Mouse (Mus musculus) brain, embryonic 14.5 days (tissue): ENCODE data around the gene Grb2. TPM values are rescaled to one million over a fixed set of nuclear protein-coding genes. Genes with fewer than 3 reads are reported as not detected.

Source experiments
- DNase-seq: peaks from one replicate; pipeline ENCODE4 v3.0.0-alpha.2; 2011; ENCODE audit warnings: low read depth
- CTCF ChIP-seq: fragments of 200-500 bp; IDR thresholded peaks from 2 replicates; pipeline ENCODE4 v1.5.1; 2012; ENCODE audit warnings: inconsistent platforms, mild to moderate bottlenecking, moderate library complexity, borderline replicate concordance; ENCODE audit not compliant: insufficient read depth, insufficient read length; ENCODE audit errors: extremely low read depth
- POLR2A ChIP-seq: fragments of 200-500 bp; IDR thresholded peaks from 2 replicates; pipeline ENCODE4 v1.6.1; 2012; ENCODE audit warnings: mild to moderate bottlenecking, inconsistent platforms, borderline replicate concordance; ENCODE audit not compliant: poor library complexity, insufficient read depth, insufficient read length, severe bottlenecking; ENCODE audit errors: extremely low read depth
- polyA plus RNA-seq: library from polyadenylated mRNA; depleted of rRNA; stranded (reverse); fragments of >200 nt; gene quantifications from 2 replicates; pipeline ENCODE4 v1.2.3, GENCODE M21; 2012

Grb2 gene
- polyA plus RNA-seq, 1 experiment: 127 TPM

GRCm38 (mm10) chr11:115638498-115639409, 69.6 kb downstream of the Grb2 start:
- no peak for DNase-seq
- TF ChIP-seq POLR2A (no peak), CTCF (no peak)

GRCm38 (mm10) chr11:115636960-115637359, 71.4 kb downstream of the Grb2 start:
- TF ChIP-seq POLR2A (no peak), CTCF (no peak)
- no peak for DNase-seq

DNA sequence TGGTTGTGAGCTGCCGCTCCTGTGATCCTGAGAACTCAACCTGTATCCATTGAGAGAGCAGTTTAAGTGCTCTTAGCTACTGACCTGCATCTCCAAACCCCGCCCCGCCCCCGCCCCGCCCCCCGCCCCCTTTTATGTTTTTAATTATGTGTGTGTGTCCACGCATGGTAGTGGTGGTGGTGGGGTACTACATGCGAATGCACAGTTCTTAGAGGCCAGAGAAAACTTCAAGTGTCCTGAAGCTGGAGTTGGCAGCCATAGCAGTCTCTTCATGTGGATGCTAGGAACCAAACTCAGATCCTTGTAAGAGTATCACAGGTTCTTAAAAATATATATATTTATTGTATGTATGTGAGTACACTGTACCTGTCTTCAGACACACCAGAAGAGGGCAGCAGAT, 72.9 kb downstream of the Grb2 start:
- TF ChIP-seq POLR2A: no peak
- no peak for TF ChIP-seq CTCF
- DNase-seq: no peak

DNA sequence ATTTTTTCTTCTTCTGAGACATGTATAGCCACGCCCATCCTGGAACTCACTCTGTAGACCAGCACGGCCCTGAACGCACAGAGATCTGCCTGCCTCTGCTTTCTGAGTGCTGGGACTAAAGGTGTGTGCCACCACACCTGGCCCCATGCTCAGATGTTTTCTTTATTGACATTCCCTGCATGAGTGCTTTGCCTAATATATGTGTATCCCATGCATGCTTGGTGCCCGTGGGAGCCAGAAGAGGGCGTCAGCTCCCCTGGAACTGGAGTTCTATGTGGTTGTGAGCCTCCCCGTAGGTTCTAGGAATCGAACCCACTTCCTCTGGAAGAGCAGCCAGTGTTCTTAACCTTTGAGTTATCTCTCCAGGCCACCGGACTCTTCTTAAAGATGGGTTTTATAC, 73.4 kb downstream of the Grb2 start:
- TF ChIP-seq CTCF (no peak), POLR2A (no peak)
- no peak for DNase-seq

DNA sequence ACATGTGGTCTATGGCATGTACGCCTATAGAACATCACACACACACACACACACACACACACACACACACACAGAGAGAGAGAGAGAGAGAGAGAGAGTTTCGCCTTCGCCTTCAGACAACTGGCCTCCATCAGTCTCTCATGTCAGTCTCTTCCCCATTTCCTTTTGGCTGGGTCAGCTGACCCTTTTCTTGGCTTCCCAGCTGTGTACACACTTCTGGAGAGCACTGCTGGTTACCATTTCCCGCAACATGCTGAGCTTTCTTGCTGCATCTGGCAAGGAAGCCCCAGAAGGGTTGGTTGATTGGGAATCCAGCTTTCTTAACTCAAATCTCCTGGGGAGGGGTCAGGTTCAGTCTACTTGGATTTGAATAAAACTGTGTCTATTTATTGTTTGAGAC, 74.3 kb downstream of the Grb2 start:
- TF ChIP-seq POLR2A (no peak), CTCF (no peak)
- peak; percentile 30 for DNase-seq

- no peak for DNase-seq
- TF ChIP-seq CTCF (no peak), POLR2A (no peak)
Observed at GRCm38 (mm10) chr11:115632862-115633261, 75.5 kb downstream of the Grb2 start.

GRCm38 (mm10) chr11:115632247-115632646, 76.2 kb downstream of the Grb2 start:
- TF ChIP-seq POLR2A (no peak), CTCF (no peak)
- no peak for DNase-seq

GRCm38 (mm10) chr11:115631505-115631890, 76.9 kb downstream of the Grb2 start:
- peak; percentile 37 for DNase-seq
- TF ChIP-seq CTCF: peak; percentile 56; the same call in 1 of the 2 replicates
- TF ChIP-seq POLR2A: no peak

- TF ChIP-seq POLR2A: no peak
- TF ChIP-seq CTCF: no peak
- DNase-seq: no peak
Observed at GRCm38 (mm10) chr11:115630532-115631504, 77.6 kb downstream of the Grb2 start.

DNA sequence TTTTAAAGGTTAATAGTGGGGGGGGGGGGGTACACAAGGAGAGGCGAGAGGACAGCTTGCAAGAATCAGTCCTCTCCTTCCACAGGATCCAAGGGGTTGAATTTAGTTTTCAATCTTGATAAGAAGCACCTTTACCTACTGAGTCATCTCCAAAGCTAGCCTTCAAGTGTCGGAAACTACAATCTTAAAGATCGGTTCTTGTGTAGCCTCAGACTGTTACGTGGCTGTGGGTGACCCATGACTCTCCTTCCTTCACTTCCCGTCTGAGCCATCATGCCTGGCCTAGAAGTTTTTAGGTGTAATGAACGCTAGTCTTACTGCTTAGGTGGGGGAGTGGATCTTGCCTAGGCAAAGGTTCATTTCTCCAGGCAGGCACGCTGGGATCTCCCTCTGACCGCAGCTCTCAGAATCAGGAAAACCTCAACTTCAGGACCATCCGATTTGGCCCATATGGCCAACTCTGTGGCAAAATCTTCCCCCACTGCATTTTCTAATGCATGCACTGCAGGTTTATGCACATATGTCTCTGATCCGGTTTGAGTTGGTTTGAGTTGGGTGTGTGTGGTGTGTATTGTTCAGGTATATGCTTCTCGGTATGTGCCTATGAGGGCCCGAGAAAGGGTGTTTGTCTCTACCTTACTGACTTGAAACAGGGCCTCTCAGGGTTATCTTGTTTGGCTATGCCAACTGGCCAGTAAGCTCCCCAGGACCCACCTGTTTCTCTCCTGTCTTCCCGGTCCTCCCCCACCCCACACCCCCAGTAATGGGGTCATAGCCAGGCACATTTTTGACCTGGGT, 78.5 kb downstream of the Grb2 start:
- TF ChIP-seq CTCF (no peak), POLR2A (no peak)
- no peak for DNase-seq

GRCm38 (mm10) chr11:115628465-115629101, 79.8 kb downstream of the Grb2 start:
- TF ChIP-seq CTCF (no peak), POLR2A (no peak)
- DNase-seq: no peak
